Mouse (Mus musculus) bone marrow macrophage, adult 2 months (primary cell): ENCODE data around the gene Vdr.

Experiments
- CTCF ChIP-seq: IDR thresholded peaks from 2 replicates; pipeline ENCODE4 v1.5.1; 2012; ENCODE audit warnings: low read depth, mild to moderate bottlenecking, low read length, moderate library complexity
- POLR2A ChIP-seq: IDR thresholded peaks from 2 replicates; pipeline ENCODE4 v1.6.1; 2012; ENCODE audit warnings: mild to moderate bottlenecking, low read depth, low read length, borderline replicate concordance

DNA sequence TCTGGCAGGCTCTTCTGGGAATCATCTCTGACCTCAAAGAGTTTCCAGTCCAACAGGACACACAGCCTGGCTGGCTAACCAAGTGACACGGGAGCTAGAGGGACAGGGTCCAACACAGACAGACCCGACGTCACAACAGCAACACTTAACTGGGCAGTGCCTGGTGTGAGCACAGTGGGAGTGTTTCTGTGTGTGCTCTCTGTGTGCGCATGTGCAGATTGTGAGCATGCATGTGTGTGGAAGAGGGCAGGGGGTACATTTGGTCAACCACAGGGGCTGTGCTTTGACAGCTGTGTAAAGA is 42.4 kb upstream of the Vdr start:
- no peak for TF ChIP-seq POLR2A
- TF ChIP-seq CTCF, result no peak
